Mouse (Mus musculus) kidney, postnatal 14 days (tissue): Measurements from ENCODE around the gene Phf14.
"Not testable (repeated sequence)": the region's sequence is repeated elsewhere in the genome, so short reads cannot be mapped to it uniquely, and the experiment has no call there.

ENCODE experiments used
- DNase-seq: peaks from one replicate; pipeline ENCODE4 v3.0.0; 2022; ENCODE audit warnings: mixed read lengths

Gene Phf14

DNA sequence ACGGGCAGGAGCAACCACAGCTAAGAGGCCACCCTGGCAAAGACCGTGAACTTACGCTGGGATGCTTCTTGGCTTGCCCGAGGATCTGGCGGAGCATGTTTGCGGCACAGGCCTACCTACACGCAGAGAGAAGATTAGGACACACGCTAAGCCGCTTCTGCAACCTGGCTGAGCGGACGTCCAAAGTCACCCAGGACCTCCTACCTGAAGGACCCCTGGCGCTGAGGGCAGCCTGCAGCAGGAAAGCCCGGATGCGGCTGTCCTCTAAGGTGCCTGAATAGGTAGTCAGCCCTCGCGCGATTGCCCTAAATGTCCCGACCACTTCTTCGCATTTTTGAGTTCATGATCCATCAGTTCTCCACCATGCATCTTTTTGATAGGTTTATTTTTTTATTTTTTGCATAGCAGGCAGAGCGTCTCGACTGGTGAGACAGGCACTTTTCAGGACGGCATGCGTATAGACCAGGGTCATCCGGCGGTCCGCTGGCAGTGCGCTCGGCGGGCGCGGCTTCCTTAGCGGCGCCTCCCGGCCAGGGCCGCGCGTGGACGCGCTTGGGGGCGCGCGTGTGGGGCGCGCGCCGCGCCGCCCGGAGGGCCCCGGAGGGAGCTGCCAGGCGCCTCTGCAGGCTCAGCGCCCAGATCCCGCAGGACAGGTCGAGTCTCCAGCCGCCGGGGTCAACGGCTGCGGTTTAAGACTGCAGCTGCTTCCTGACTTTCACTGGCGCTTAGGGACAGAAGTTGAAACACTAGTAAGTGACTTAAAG is at the start of gene Phf14, which contains the start of gene Ndufa4:
TSS of gene Phf14 (plus strand) at position 541 of the 764 bp plus-strand sequence.
TSS of gene Ndufa4 (minus strand) at position 229 of the 764 bp plus-strand sequence.
- DNase-seq: peak; percentile 94

GRCm38 (mm10) chr6:11875364-11875763 is 32.2 kb upstream of the Phf14 start:
- DNase-seq: not testable (repeated sequence)

GRCm38 (mm10) chr6:11900809-11901310 is 6.7 kb upstream of the Phf14 start:
- DNase-seq: no peak

GRCm38 (mm10) chr6:11906890-11907268 is 730 bp upstream of the Phf14 start:
- DNase-seq: no peak

DNA sequence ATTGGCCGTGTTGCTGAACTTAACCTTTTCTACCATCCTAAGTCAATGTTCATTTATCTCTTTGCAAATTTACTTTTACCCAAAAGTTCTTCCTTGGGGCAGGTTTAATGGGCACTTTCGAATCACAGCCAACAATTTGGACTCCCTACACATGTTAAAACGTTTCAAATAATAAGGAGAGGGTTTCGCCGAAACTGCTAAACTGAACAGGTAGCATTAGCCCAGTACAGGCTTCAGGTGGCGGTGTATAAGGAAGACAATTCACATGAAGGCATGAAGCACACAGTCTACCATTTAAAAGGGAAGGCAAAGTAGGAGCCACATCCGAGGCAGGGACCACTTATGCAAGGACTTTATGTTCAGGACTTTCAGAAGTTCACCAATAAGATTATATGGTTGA is 561 bp downstream of the Phf14 start:
- DNase-seq: no peak

GRCm38 (mm10) chr6:11925496-11926041 is 18.0 kb downstream of the Phf14 start:
- DNase-seq: peak; percentile 93

DNA sequence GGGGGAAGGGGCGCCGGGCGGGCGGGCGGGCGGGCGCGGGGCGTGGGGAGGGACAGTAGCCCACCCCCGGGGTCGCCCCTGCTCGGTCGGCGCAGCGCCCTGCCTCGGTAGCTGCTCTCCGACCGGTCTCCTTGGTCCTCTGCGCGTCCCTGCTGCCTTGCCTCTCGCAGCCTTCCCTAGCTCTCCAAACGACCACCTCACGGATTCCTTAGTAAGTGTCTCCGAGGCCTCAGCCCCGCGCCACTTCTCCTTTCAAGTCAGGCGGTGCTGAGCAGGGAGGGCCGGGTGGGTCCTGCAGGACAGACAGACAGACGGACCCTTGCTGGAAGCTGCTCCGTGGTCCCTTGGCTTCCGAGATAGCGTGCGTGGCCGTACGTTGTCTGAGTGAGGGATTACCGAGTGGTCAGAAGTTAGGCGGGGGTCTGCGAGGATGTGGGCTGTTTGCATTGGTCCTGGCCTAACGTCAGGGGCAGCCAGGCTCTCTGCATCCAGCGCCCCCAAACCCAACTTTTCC is 18.5 kb downstream of the Phf14 start:
- peak; percentile 38 for DNase-seq

DNA sequence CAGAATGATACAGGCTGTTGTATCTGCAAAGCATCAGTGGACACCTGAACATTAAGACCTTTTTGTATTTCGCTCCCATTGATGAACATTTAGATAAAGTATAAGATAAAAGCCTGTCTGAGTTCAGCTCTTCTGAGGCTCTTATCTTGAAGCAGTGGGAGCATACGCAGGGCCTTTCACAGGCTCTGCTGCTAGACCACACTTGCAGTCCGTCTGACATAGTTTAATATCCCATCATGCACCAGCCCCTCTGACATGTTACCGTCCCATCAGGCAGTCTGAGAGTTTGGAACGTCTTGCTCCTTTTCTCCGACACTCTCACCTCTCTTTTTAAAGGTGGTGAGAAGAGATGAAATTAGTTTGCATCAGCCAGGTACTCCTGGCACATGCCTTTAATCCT is 19.9 kb downstream of the Phf14 start:
- no peak for DNase-seq

- DNase-seq: no peak
Observed at GRCm38 (mm10) chr6:11933403-11933802, 25.8 kb downstream of the Phf14 start.

DNA sequence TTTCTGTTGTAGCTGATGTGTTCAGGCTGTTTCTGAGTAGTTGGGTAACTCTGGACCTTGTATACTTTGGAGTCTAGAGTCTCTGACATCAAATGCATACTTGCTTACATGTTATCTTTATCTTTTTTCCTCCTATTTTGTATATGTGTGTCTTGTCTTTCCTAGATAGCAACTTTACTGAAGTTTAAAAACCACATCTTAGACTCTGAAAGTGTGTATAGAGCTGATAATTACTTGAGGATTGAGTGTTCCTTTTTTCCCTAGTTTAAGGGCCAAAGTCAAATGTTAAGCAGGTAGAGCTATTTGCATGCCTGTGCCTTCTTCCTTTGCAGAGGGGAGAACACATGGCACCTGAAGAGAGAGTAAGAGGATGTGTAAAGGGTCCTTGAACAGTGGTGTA is 33.3 kb downstream of the Phf14 start:
- DNase-seq: no peak

- DNase-seq: no peak
Observed at GRCm38 (mm10) chr6:11942089-11942488, 34.5 kb downstream of the Phf14 start.

DNA sequence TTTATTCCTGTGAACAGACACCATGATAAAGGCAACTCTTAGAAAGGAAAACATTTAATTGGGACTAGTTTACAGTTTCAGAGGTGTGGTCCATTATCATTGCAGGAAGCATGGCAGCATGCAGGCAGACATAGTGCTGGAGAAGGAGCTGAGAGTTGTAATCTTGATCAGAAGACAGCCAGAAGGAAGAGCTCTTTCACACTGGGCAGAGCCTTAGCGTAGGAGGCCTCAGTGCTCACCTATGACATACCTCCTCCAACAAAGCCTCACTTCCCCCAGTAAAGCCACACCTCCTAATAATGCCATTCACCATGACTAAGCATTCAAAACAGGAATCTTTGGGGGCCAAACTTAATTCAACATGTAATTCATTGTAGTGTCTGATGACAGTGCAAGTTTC is 40.5 kb downstream of the Phf14 start:
- no peak for DNase-seq

DNA sequence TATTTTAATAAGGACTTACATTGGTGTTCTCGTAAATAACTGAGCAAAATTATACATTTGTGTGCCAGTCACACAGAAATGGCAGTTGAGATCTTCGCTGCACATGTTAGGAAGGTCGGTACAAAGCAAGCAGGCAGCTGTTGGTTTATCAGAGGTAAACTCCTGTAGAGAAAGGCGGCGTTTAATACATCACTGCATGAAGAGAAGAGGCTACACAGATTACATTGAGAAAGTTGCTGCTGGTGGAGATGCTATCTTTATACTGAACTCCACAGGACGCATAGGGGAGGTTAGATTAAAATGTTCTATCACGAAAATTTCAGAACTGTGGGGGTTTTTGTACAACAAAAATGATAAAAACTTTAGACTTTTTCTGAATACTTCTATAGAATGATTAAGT is 52.6 kb downstream of the Phf14 start:
- DNase-seq: no peak

GRCm38 (mm10) chr6:11993782-11994181 is 86.2 kb downstream of the Phf14 start:
- no peak for DNase-seq

- DNase-seq: peak; percentile 41
Observed at GRCm38 (mm10) chr6:11998576-11998975, 91.0 kb downstream of the Phf14 start.

DNA sequence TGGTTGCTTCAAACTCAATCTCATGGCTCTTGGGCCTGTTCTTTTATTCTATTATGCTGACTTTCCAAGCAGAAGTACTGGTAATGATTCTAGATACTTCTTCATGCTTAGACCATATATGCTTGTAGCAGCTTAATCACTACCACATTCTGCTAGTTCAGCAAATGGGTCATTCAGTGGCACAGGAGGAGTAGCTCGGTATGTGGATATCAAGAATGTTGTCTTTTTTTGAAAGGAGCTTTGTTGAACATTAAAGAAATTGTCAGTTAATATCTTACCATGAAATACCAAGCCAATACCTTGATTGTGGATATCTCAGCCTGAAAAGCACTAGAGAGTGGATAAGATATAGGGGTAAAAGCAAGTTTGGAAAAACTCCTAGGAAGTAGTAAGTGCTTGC is 91.9 kb downstream of the Phf14 start:
- no peak for DNase-seq

DNA sequence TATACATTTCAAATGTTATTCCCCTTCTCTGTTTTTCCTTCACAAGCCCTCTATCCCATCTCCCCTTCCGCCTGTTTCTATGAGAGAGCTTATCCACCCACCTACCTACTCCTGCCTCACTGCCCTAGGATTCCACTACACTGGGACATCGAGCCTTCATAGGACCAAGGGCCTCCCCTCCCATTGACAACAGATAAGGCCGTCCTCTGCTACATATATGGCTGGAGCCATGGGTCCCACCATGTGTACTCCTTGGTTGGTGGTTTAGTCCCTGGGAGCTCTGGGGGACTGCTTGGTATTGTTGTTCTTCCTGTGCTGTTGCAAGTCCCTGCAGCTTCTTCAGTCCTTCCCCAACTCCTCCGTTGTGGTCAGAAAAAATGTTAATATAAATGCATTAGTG is 97.8 kb downstream of the Phf14 start:
- no peak for DNase-seq

GRCm38 (mm10) chr6:12006001-12006400 is 98.4 kb downstream of the Phf14 start:
- DNase-seq: no peak

DNA sequence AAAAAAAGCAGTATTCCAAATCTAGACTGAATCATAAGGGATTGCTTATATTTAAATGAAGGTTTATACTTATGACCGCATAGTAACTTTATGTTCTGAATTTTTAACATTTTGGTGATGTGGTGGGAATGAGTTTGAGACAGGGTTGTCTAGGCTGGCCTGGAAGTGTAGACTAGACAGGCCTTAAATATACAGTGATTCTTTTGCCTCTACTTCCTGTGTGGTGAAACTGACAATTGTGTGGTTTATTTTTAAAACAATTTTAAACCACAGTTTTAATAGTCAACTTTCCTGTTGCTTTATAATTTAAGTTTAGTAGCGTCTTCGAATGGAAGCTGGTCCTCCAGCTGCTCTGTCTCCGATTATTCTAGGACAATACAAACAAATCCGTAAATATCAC is 104.5 kb downstream of the Phf14 start:
- no peak for DNase-seq

DNA sequence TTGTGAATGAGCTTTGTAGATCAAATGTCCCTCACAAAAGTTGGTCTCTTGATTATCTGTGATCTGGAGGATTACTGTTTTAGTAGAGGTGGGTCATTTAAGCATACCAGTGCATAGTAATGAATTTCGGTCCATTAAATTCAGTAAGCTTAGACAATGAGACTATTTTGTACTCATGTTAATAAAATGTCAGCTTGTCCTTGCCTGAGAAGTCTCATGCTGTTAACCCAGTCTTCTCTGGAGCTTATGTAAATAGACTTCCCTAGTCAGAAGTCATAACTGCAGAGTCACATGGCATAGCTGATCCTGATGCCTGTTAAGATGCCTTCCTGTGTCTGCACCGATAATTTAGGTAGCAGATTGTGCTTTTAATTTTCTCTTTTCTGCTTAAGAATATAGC is 106.4 kb downstream of the Phf14 start:
- DNase-seq: no peak

DNA sequence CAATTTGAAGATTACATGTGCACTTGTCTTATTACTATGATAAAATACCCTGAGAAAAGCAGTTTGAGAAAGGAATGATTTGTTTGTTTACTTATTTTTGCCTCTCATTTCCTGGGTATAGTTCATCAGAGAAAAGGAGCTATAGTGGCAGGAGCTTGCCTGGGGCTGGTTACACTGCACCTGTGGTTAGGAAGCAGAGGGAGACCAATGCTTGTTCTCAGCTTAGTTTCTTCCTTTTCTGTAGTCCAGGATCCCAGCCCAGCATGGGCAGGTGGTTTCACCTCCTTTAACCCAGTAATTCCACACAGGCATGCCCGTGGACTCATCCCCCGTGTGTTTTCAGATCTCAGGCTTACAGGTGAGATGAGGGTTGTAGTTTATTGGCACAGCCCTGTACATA is 107.1 kb downstream of the Phf14 start:
- no peak for DNase-seq

- no peak for DNase-seq
Observed at GRCm38 (mm10) chr6:12019736-12020135, 112.1 kb downstream of the Phf14 start.

DNA sequence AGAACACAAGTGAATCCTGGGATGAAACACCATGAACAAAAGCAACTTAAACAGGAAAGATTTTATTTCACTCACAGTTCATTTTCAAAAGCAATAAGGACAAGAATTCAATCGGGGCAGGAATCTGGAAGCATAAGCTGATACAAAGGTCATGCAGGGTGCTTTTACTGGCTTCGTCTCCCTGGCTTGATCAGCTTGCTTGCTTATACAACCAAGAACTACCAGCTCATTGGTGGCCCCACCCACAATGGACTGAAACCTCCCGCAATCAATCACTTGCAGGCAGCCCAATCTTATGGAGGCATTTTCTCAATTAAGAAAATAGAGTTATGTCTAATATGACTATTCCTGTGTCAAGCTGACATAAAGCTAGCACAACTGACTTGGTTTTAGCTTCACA is 112.5 kb downstream of the Phf14 start:
- no peak for DNase-seq

- no peak for DNase-seq
Observed at GRCm38 (mm10) chr6:12020738-12021137, 113.1 kb downstream of the Phf14 start.
